Comparison of ENCODE assay signal across 7 mouse cellular contexts in the genomic region with DNA sequence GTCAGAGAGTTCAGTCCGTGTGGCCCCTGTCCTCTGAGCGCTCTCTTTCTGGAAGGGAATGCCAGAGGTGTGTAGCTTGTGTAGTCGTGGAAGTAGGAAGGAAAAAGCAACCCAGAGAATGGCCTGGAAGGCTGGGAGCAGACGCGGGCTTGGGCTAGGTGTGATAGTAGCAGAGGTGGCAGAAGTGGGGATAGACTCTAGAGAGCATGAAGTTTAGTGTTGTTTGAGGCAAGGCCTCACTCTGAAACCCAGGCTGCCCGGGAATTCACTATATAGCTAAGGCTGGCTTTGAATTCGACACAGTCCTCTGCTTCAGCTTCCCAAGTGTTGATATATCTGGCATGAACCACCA. TPM values are rescaled to one million over a fixed set of nuclear protein-coding genes. Genes with fewer than 3 reads are reported as not detected.
A peak's percentile ranks its signal among the peaks of the same experiment; 100 is the strongest.
DNase-seq lines count a peak whose midpoint lies in the region; ATAC-seq and TF ChIP-seq lines count a peak whose summit lies in the region.

No protein-coding gene starts in this region.

- WGBS in forebrain, embryonic 15.5 days = under 1% methylated on average over 7 of the region's 7 CpGs
- WGBS in macrophage (ENCODE audit: missing documents) = 2% methylated on average over 7 of the region's 7 CpGs

- H3K4me2 ChIP-seq in CH12.LX (ENCODE audit: insufficient read depth, low read depth, poor library complexity, severe bottlenecking) = peak overlapping the region; percentile 62
- H3K4me2 ChIP-seq in forebrain, embryonic 15.5 days (replicated peaks) = peak overlapping the region; percentile 93

- no peak for TF ChIP-seq RAD21 in CH12.LX (IDR thresholded peaks at IDR 0.05; ENCODE audit: low read depth, low read length)

- no peak for TF ChIP-seq CTCF in C2C12 (IDR thresholded peaks at IDR 0.05; ENCODE audit: control insufficient read depth, insufficient read depth, insufficient read length)
- TF ChIP-seq CTCF in CH12.LX (conservative IDR thresholded peaks at IDR 0.05 in 1 of 2, IDR thresholded peaks at IDR 0.05 in 1 of 2; ENCODE audit: low read depth in 2 of 2, low read length in 2 of 2) = no peak

- in situ Hi-C loops in CH12.LX (cut with MboI; ENCODE audit: low pct_ligation_motif_present, low pct_unique_long_range_greater_than_20kb, low sequenced_read_pairs) = no loop called here

- H3K79me3 ChIP-seq in C2C12 (ENCODE audit: low read depth) = peaks cover 23% of the 10 kb centered on the region

- TF ChIP-seq POLR2A in CH12.LX (IDR thresholded peaks at IDR 0.05; ENCODE audit: low read depth, low read length) = no peak

- no peak for DNase-seq in CH12.LX (ENCODE audit: extremely low read depth)
- no peak for DNase-seq in left cerebral cortex, postnatal 4 days
- DNase-seq in urinary bladder, postnatal 10 days (ENCODE audit: low spot score) = no peak
- no peak for DNase-seq in kidney, postnatal 36 days

- H3K79me2 ChIP-seq in C2C12 (ENCODE audit: control insufficient read depth, insufficient read depth) (peaks cover 34% of the 10 kb centered on the region), CH12.LX (replicated peaks; ENCODE audit: control insufficient read depth, extremely low read depth, insufficient read depth, poor library complexity, severe bottlenecking) (peaks cover 27% of the 10 kb centered on the region), macrophage (ENCODE audit: inconsistent target) (peaks cover 15% of the 10 kb centered on the region)

- peak overlapping the region; percentile 47 for H3K9ac ChIP-seq in CH12.LX (ENCODE audit: insufficient read depth, low read depth)
- H3K9ac ChIP-seq in forebrain, embryonic 15.5 days (replicated peaks) = peak overlapping the region; percentile 73

- H3K27ac ChIP-seq in CH12.LX (ENCODE audit: insufficient read depth, low read depth) = 0 out of 2 replicates have a peak overlapping the region, but pooled peaks have one; percentile 1
- H3K27ac ChIP-seq in forebrain, embryonic 15.5 days (replicated peaks) = no peak overlapping the region
- peak overlapping the region; percentile 42 for H3K27ac ChIP-seq in macrophage

- intact Hi-C loops in left cerebral cortex, postnatal 4 days (cut with DNase I) = no loop called here

- dilution Hi-C loops in CH12.LX (cut with MboI; ENCODE audit: extremely low pct_ligation_motif_present, extremely low pct_unique_long_range_greater_than_20kb, low sequenced_read_pairs) = no loop called here

- H3K4me1 ChIP-seq in CH12.LX (ENCODE audit: control insufficient read depth in 1 of 2, insufficient read depth in 2 of 2) = peaks cover 4 to 31% of the 10 kb centered on the region in 2 experiments; a peak in 3 of 4 replicates
- peaks cover 20% of the 10 kb centered on the region for H3K4me1 ChIP-seq in forebrain, embryonic 15.5 days

- peak overlapping the region; percentile 82 for H3ac ChIP-seq in C2C12 (ENCODE audit: control insufficient read depth, insufficient read length, low read depth)

- peak overlapping the region; percentile 94 for H3K4me3 ChIP-seq in C2C12 (ENCODE audit: insufficient read depth, poor library complexity, severe bottlenecking)
- H3K4me3 ChIP-seq in CH12.LX (replicated peaks in 1 of 3; ENCODE audit: low read depth in 2 of 3, low read length in 2 of 3, poor library complexity in 1 of 3) = peak overlapping the region; percentile 77 to 93 (median 92)
- peak overlapping the region; percentile 82 for H3K4me3 ChIP-seq in forebrain, embryonic 15.5 days
- H3K4me3 ChIP-seq in macrophage (ENCODE audit: inconsistent target) = peak overlapping the region; percentile 97

- H3K36me3 ChIP-seq in C2C12 (ENCODE audit: control insufficient read depth, insufficient read depth) (peaks cover 18% of the 10 kb centered on the region), CH12.LX (replicated peaks in 1 of 2; ENCODE audit: control insufficient read depth in 1 of 2, insufficient read depth in 1 of 2, low read length in 1 of 2) (peaks cover 24 to 34% of the 10 kb centered on the region in 2 experiments), macrophage (ENCODE audit: inconsistent target) (peaks cover 23% of the 10 kb centered on the region; the same call in 1 of the 2 replicates)
- peaks cover 19% of the 10 kb centered on the region for H3K36me3 ChIP-seq in forebrain, embryonic 15.5 days

- ATAC-seq in forebrain, embryonic 15.5 days (replicated peaks) = peak; percentile 36

- H3K9me3 ChIP-seq in CH12.LX (replicated peaks; ENCODE audit: low read length) = no peaks in the 10 kb centered on the region
- no peaks in the 10 kb centered on the region for H3K9me3 ChIP-seq in forebrain, embryonic 15.5 days

- no peak for TF ChIP-seq EP300 in CH12.LX (IDR thresholded peaks at IDR 0.05; ENCODE audit: low read length)

- no peaks in the 10 kb centered on the region for H3K27me3 ChIP-seq in C2C12 (ENCODE audit: control insufficient read depth, insufficient read depth, insufficient read length)
- H3K27me3 ChIP-seq in CH12.LX (replicated peaks) = peaks cover 5% of the 10 kb centered on the region
- no peaks in the 10 kb centered on the region for H3K27me3 ChIP-seq in forebrain, embryonic 15.5 days

TF ChIP-seq in C2C12, 6 proteins besides CTCF, POLR2A, EP300 and RAD21:
- no peak for TF ChIP-seq FOSL1 (IDR thresholded peaks at IDR 0.05; ENCODE audit: insufficient read depth, low read length, poor library complexity, severe bottlenecking)
- no peak for TF ChIP-seq MYOD1 (IDR thresholded peaks at IDR 0.05; ENCODE audit: control insufficient read depth, insufficient read length, low read depth)
- TF ChIP-seq USF1 (IDR thresholded peaks at IDR 0.05; ENCODE audit: low read depth) = no peak
- no peak for TF ChIP-seq CEBPB (IDR thresholded peaks at IDR 0.05; ENCODE audit: low read depth)
- no peak for TF ChIP-seq MYOG (IDR thresholded peaks at IDR 0.05; ENCODE audit: control insufficient read depth, extremely low read depth, insufficient read length)
- no peak for TF ChIP-seq MAX (IDR thresholded peaks at IDR 0.05)
TF ChIP-seq in C2C12: peak in this region for 0.

TF ChIP-seq in CH12.LX, 34 proteins besides CTCF, POLR2A, EP300 and RAD21 (continues in another document):
- no peak for TF ChIP-seq HCFC1 (IDR thresholded peaks at IDR 0.05; ENCODE audit: low read depth, low read length)
- TF ChIP-seq E2F4 (IDR thresholded peaks at IDR 0.05; ENCODE audit: insufficient replicate concordance, low read depth, low read length) = no peak
- TF ChIP-seq USF1 (IDR thresholded peaks at IDR 0.05; ENCODE audit: low read depth, low read length) = no peak
- TF ChIP-seq SIN3A (IDR thresholded peaks at IDR 0.05; ENCODE audit: low read length) = no peak
- TF ChIP-seq TCF12 (IDR thresholded peaks at IDR 0.05; ENCODE audit: low read depth, low read length) = no peak; the same call in 1 of the 2 replicates
- TF ChIP-seq TBP (conservative IDR thresholded peaks at IDR 0.05; ENCODE audit: low read depth, low read length) = no peak
- no peak for TF ChIP-seq MYC (IDR thresholded peaks at IDR 0.05; ENCODE audit: low read depth, low read length)

RNA-seq across cellular contexts. Expression of gene 1700088E04Rik, which starts 0.5 kb away (rescaled TPM):
- polyA plus RNA-seq in C2C12 (2012; fragmentation: generic; extraction: Trizol) (5.6 TPM), CH12.LX (2012; ENCODE audit: insufficient read length, low read depth) (3.8 and 4.2 TPM in 2 replicates), macrophage (2018) (0.56 to 1.1 TPM (median 0.74 TPM) in 3 replicates)
- total RNA-seq in CH12.LX (2012; rRNA removed) (1.2 and 2.1 TPM in 2 replicates), CH12.LX (2014; rRNA removed) (0.68 and 1.0 TPM in 2 replicates)
- 11.9 and 16.8 TPM in 2 replicates for polyA plus RNA-seq in forebrain, embryonic 15.5 days (2015; fragmentation: Nextera tagmentation; extraction: Ambion mirVana)
- 1 to 10 TPM in 4 of 26 experiments, under 1 TPM in 1, not detected in 21; 0.77 to 3.5 (median 1.6) TPM for total RNA-seq in macrophage (2018; cell fraction: chromatin; rRNA removed)
- 1 to 10 TPM in 11 of 26 experiments, under 1 TPM in 15; 0.30 to 1.8 (median 0.92) TPM for total RNA-seq in macrophage (2018; cell fraction: cytosol; rRNA removed)
- total RNA-seq in macrophage (2018; cell fraction: nucleus; rRNA removed) = 1 to 10 TPM in 6 of 26 experiments, under 1 TPM in 3, not detected in 17; 0.41 to 3.3 (median 1.5) TPM
- 10 to 100 TPM; 12.1 to 13.1 TPM for total RNA-seq in left cerebral cortex, postnatal 4 days (2021)

RNA-seq across cellular contexts. Expression of gene Polr2f, which starts 0.7 kb away (rescaled TPM):
- 436 TPM for polyA plus RNA-seq in C2C12 (2012; fragmentation: generic; extraction: Trizol)
- 286 and 376 TPM in 2 replicates for total RNA-seq in CH12.LX (2012; rRNA removed)
- 157 and 218 TPM in 2 replicates for total RNA-seq in CH12.LX (2014; rRNA removed)
- polyA plus RNA-seq in CH12.LX (2012; ENCODE audit: insufficient read length, low read depth) = 414 and 431 TPM in 2 replicates
- polyA plus RNA-seq in forebrain, embryonic 15.5 days (2015; fragmentation: Nextera tagmentation; extraction: Ambion mirVana) = 293 and 308 TPM in 2 replicates
- 10 to 100 TPM in 15 of 26 experiments, 1 to 10 TPM in 11; 1.3 to 29.8 (median 15.1) TPM for total RNA-seq in macrophage (2018; cell fraction: chromatin; rRNA removed)
- total RNA-seq in macrophage (2018; cell fraction: cytosol; rRNA removed) = 10 to 100 TPM; 38.3 to 72.5 (median 54.1) TPM
- total RNA-seq in macrophage (2018; cell fraction: nucleus; rRNA removed) = 10 to 100 TPM in 21 of 26 experiments, 1 to 10 TPM in 5; 5.0 to 29.5 (median 14.5) TPM
- 27.6 to 119 TPM (median 69.4 TPM) in 3 replicates for polyA plus RNA-seq in macrophage (2018)
- total RNA-seq in left cerebral cortex, postnatal 4 days (2021) = 100 to 1,000 TPM; 143 to 152 TPM

RNA-seq across cellular contexts. Expression of gene Sox10, which starts 23.5 kb away (rescaled TPM):
- polyA plus RNA-seq in C2C12 (2012; fragmentation: generic; extraction: Trizol) (not detected), CH12.LX (2012; ENCODE audit: insufficient read length, low read depth) (not detected in 2 replicates), macrophage (2018) (not detected in 3 replicates)
- total RNA-seq in CH12.LX (2012; rRNA removed) (0.04 and 0.08 TPM in 2 replicates), CH12.LX (2014; rRNA removed) (not detected in 2 replicates)
- polyA plus RNA-seq in forebrain, embryonic 15.5 days (2015; fragmentation: Nextera tagmentation; extraction: Ambion mirVana) = 1.7 and 1.9 TPM in 2 replicates
- not detected for total RNA-seq in macrophage (2018; cell fraction: chromatin; rRNA removed)
- not detected for total RNA-seq in macrophage (2018; cell fraction: cytosol; rRNA removed)
- total RNA-seq in macrophage (2018; cell fraction: nucleus; rRNA removed) = not detected
- 10 to 100 TPM; 16.5 to 18.1 TPM for total RNA-seq in left cerebral cortex, postnatal 4 days (2021)

RNA-seq across cellular contexts. Expression of gene Micall1, which starts 32.8 kb away (rescaled TPM):
- 12.7 TPM for polyA plus RNA-seq in C2C12 (2012; fragmentation: generic; extraction: Trizol)
- 6.3 and 6.7 TPM in 2 replicates for total RNA-seq in CH12.LX (2012; rRNA removed)
- 1.5 and 1.7 TPM in 2 replicates for total RNA-seq in CH12.LX (2014; rRNA removed)
- polyA plus RNA-seq in CH12.LX (2012; ENCODE audit: insufficient read length, low read depth) = 8.9 and 10.4 TPM in 2 replicates
- polyA plus RNA-seq in forebrain, embryonic 15.5 days (2015; fragmentation: Nextera tagmentation; extraction: Ambion mirVana) = 8.0 and 9.7 TPM in 2 replicates
- total RNA-seq in macrophage (2018; cell fraction: chromatin; rRNA removed) = 100 to 1,000 TPM in 5 of 26 experiments, 10 to 100 TPM in 21; 18.5 to 245 (median 42.9) TPM
- 10 to 100 TPM in 9 of 26 experiments, 1 to 10 TPM in 17; 3.5 to 16.8 (median 6.6) TPM for total RNA-seq in macrophage (2018; cell fraction: cytosol; rRNA removed)
- total RNA-seq in macrophage (2018; cell fraction: nucleus; rRNA removed) = 10 to 100 TPM in 21 of 26 experiments, 1 to 10 TPM in 5; 5.0 to 54.4 (median 17.9) TPM
- 6.4 to 9.0 TPM (median 7.9 TPM) in 3 replicates for polyA plus RNA-seq in macrophage (2018)
- total RNA-seq in left cerebral cortex, postnatal 4 days (2021) = 10 to 100 TPM; 61.5 to 66.6 TPM
